Mouse (Mus musculus) NIH3T3 (cell line): ENCODE results near the gene Lcn8.

Experiments
- DNase-seq: peaks from one replicate; pipeline ENCODE4 v3.0.0-alpha.2; 2012; ENCODE audit warnings: low read depth

Gene Lcn8

GRCm38 (mm10) chr2:25652902-25653301 is at the start of gene Lcn8:
Lcn8 (plus strand) TSS chr2:25653120.
- no peak for DNase-seq

- peak; percentile 96 for DNase-seq
These were observed 44.9 kb upstream of the Lcn8 start, which contains the start of gene Rabl6 for GRCm38 (mm10) chr2:25607761-25608622. Rabl6 (minus strand) TSS chr2:25608521.

GRCm38 (mm10) chr2:25608671-25609070 is 44.2 kb upstream of the Lcn8 start:
- DNase-seq: no peak

- DNase-seq: no peak
These were observed 36.5 kb upstream of the Lcn8 start for GRCm38 (mm10) chr2:25616398-25616797.

GRCm38 (mm10) chr2:25617578-25617977 is 35.3 kb upstream of the Lcn8 start, which contains the start of gene Ccdc183:
Ccdc183 (minus strand) TSS chr2:25617678.
- no peak for DNase-seq

- DNase-seq: no peak
These were observed 32.5 kb upstream of the Lcn8 start for GRCm38 (mm10) chr2:25620386-25620785.

- no peak for DNase-seq
These were observed 32.1 kb upstream of the Lcn8 start for GRCm38 (mm10) chr2:25620852-25621228.

GRCm38 (mm10) chr2:25621229-25622200 is 31.4 kb upstream of the Lcn8 start, which contains the start of gene Tmem141:
Tmem141 (minus strand) TSS chr2:25622005.
- peak; percentile 91 for DNase-seq

- DNase-seq: no peak
These were observed 26.9 kb upstream of the Lcn8 start for GRCm38 (mm10) chr2:25625986-25626385.

- no peak for DNase-seq
These were observed 25.1 kb upstream of the Lcn8 start, which contains the start of gene Fcna for GRCm38 (mm10) chr2:25627811-25628210. Fcna (minus strand) TSS chr2:25628030.

- DNase-seq: no peak
These were observed 24.2 kb upstream of the Lcn8 start for GRCm38 (mm10) chr2:25628738-25629137.

GRCm38 (mm10) chr2:25633616-25634015 is 19.3 kb upstream of the Lcn8 start:
- DNase-seq: no peak

GRCm38 (mm10) chr2:25634046-25634445 is 18.9 kb upstream of the Lcn8 start:
- peak; percentile 21 for DNase-seq

- DNase-seq: peak; percentile 58
These were observed 13.0 kb upstream of the Lcn8 start for GRCm38 (mm10) chr2:25639890-25640289.

GRCm38 (mm10) chr2:25654502-25654901 is 1.6 kb downstream of the Lcn8 start:
- no peak for DNase-seq

- no peak for DNase-seq
These were observed 3.8 kb downstream of the Lcn8 start for GRCm38 (mm10) chr2:25656691-25657090.

- no peak for DNase-seq
These were observed 4.3 kb downstream of the Lcn8 start for GRCm38 (mm10) chr2:25657246-25657645.

- DNase-seq: no peak
These were observed 4.7 kb downstream of the Lcn8 start, which contains the start of gene Lcn5 for GRCm38 (mm10) chr2:25657652-25658051. Lcn5 (plus strand) TSS chr2:25657952.

- DNase-seq: no peak
These were observed 7.4 kb downstream of the Lcn8 start for GRCm38 (mm10) chr2:25660279-25660678.

- no peak for DNase-seq
These were observed 8.5 kb downstream of the Lcn8 start for GRCm38 (mm10) chr2:25661245-25661970.

- peak; percentile 64 for DNase-seq
These were observed 10.6 kb downstream of the Lcn8 start for GRCm38 (mm10) chr2:25663511-25663910.

GRCm38 (mm10) chr2:25664125-25664524 is 11.2 kb downstream of the Lcn8 start:
- DNase-seq: peak; percentile 6
